Mouse (Mus musculus): Measurements from ENCODE around the gene Gm21985. TPM values are rescaled to one million over a fixed set of nuclear protein-coding genes. Genes with fewer than 3 reads are reported as not detected.

The Gm21985 gene
- polyA plus RNA-seq, 1 experiment: not detected

DNA sequence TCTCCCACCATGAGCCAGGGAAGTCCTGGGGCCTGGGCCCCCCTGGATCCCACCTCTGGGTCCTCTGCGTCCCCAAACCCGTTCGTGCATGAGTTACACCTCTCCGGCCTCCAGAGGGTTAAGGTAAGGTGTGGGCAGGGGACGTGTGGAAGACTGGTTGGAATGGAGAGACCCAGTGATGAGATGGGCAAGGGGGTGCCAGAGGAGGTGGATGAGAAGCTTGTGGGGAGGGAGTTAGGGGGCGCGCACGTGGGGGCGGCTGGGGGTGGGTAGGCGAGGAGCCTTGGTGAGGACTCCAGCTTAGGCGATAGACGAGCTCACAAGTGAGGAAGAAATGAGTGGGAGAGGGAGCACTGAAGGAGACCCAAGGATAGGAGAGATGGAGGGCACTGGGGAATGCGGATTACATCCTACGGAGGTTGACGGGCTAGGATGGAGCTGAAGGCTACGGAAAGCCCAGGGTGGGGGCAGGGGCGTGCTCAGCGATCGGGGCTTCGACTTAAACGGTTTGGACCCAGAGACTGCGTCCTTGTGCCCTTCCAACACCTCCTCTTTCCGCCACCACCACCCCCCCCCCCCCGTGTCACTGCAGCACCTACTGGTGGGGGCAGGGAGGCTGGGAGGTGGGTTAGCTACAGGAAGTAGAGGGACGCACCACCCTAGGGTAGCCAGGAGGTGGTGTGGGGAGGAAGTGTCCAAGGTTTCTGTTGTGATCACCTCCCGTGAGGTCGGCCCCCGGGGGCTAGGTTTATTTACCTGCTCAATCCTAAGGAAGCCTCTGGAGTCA, 26.0 kb upstream of the Gm21985 start:
- Histone ChIP-seq H3K4me1 (ENCODE audit: control insufficient read depth, insufficient read depth, low read length) (no peaks in the 10 kb centered on the region), H3K4me3 (replicated peaks; ENCODE audit: extremely low read depth, low read depth, low read length) (peak overlapping the region; percentile 60)
- DNase-seq: no peak
- no peak for TF ChIP-seq POLR2A (IDR thresholded peaks at IDR 0.05; ENCODE audit: borderline replicate concordance, extremely low read depth, low read depth, low read length)
- no peak for TF ChIP-seq CTCF (IDR thresholded peaks at IDR 0.05; ENCODE audit: insufficient read depth, low read length)
- 3% methylated on average over 28 of the region's 28 CpGs for WGBS

DNA sequence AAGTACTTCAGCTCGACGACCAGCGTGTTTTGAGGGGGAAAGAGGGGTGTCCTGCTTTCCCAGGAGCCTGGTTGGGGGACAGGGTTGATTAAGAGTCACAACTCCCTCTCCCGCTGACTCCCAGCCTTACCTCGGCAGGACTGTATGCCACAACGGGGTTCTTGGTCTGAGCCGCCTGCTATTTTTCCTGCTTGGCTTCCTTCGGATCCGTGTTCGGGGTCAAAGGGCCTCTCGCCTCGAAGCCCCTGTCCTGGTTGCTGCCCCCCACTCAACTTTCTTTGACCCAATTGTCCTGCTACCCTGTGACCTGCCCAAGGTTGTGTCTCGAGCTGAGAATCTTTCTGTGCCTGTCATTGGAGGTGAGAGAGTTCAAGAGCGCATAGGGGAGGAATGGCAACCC, 24.3 kb upstream of the Gm21985 start:
- no peak overlapping the region for H3K4me3 ChIP-seq (replicated peaks; ENCODE audit: extremely low read depth, low read depth, low read length)
- DNase-seq: no peak
- H3K4me1 ChIP-seq (ENCODE audit: control insufficient read depth, insufficient read depth, low read length): no peaks in the 10 kb centered on the region
- WGBS: 82% methylated on average over 14 of the region's 14 CpGs
- TF ChIP-seq POLR2A (IDR thresholded peaks at IDR 0.05; ENCODE audit: borderline replicate concordance, extremely low read depth, low read depth, low read length): no peak
- no peak for TF ChIP-seq CTCF (IDR thresholded peaks at IDR 0.05; ENCODE audit: insufficient read depth, low read length)

DNA sequence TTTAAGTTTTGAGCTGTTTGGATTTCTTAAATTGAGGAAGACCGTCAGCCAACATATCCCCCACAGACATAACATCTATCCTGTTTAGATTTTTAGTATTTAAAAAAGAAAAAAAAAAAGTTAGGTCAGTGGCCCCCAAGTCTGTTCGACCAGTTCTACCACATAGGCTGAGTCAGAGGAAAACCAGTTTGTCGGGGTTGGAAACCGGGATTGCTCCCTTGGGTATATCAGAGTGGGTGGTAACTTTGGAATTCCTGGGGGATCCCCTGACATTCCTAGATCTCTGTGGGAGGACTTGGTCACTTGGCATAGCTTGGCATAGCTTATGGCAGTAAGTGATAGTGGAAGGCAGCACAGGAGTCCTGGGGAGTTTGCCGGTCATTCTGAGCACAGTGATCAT, 20.8 kb upstream of the Gm21985 start:
- Histone ChIP-seq H3K4me1 (ENCODE audit: control insufficient read depth, insufficient read depth, low read length) (no peaks in the 10 kb centered on the region), H3K4me3 (replicated peaks; ENCODE audit: extremely low read depth, low read depth, low read length) (no peak overlapping the region)
- WGBS: 61% methylated on average over 5 of the region's 5 CpGs
- no peak for DNase-seq
- no peak for TF ChIP-seq POLR2A (IDR thresholded peaks at IDR 0.05; ENCODE audit: borderline replicate concordance, extremely low read depth, low read depth, low read length)
- TF ChIP-seq CTCF (IDR thresholded peaks at IDR 0.05; ENCODE audit: insufficient read depth, low read length): no peak

DNA sequence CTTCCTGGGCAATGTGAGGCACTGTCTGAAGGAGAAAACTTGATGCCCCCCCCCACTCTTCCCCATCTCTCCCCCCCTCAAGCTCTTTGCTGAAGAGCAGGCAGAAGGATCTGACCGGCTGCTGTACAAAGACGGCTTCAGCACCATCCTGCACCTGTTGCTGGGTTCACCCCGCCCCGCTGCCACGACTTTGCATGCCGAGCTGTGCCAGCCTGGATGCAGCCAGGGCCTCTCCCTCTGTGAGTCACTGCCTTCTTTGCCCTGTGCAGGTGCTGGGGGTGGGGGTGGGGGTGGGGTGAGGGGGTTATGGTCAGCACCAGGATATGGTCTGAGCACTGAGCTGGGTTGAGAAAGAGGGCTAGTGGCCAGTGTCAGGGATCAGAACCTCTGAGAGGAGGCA, 19.9 kb upstream of the Gm21985 start:
- WGBS: 65% methylated on average over 6 of the region's 6 CpGs
- TF ChIP-seq CTCF (IDR thresholded peaks at IDR 0.05; ENCODE audit: insufficient read depth, low read length) (no peak), POLR2A (IDR thresholded peaks at IDR 0.05; ENCODE audit: borderline replicate concordance, extremely low read depth, low read depth, low read length) (no peak)
- H3K4me1 ChIP-seq (ENCODE audit: control insufficient read depth, insufficient read depth, low read length): no peaks in the 10 kb centered on the region
- H3K4me3 ChIP-seq (replicated peaks; ENCODE audit: extremely low read depth, low read depth, low read length): no peak overlapping the region
- no peak for DNase-seq

DNA sequence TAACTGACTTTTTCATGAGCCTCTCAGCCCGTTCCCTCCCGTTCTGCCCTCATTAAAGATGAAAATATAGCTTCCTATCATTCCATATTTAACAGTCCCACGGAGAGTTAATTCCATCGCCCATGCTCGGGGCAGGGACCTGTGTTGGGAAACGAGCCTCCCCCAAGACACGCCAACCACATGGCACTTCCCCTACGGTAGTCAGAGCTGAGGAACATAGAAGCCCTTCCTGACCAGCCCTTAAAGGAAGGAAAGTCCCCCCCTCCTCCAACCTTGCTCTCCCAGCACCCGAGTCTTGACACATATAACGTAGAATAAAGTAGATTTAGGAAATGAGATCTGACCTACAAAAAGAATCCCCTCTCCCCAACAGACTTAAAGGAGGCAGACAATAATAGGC, 18.8 kb upstream of the Gm21985 start:
- DNase-seq: no peak
- 73% methylated on average over 10 of the region's 10 CpGs for WGBS
- Histone ChIP-seq H3K4me3 (replicated peaks; ENCODE audit: extremely low read depth, low read depth, low read length) (no peak overlapping the region), H3K4me1 (ENCODE audit: control insufficient read depth, insufficient read depth, low read length) (no peaks in the 10 kb centered on the region)
- TF ChIP-seq POLR2A (IDR thresholded peaks at IDR 0.05; ENCODE audit: borderline replicate concordance, extremely low read depth, low read depth, low read length) (no peak), CTCF (IDR thresholded peaks at IDR 0.05; ENCODE audit: insufficient read depth, low read length) (no peak)

DNA sequence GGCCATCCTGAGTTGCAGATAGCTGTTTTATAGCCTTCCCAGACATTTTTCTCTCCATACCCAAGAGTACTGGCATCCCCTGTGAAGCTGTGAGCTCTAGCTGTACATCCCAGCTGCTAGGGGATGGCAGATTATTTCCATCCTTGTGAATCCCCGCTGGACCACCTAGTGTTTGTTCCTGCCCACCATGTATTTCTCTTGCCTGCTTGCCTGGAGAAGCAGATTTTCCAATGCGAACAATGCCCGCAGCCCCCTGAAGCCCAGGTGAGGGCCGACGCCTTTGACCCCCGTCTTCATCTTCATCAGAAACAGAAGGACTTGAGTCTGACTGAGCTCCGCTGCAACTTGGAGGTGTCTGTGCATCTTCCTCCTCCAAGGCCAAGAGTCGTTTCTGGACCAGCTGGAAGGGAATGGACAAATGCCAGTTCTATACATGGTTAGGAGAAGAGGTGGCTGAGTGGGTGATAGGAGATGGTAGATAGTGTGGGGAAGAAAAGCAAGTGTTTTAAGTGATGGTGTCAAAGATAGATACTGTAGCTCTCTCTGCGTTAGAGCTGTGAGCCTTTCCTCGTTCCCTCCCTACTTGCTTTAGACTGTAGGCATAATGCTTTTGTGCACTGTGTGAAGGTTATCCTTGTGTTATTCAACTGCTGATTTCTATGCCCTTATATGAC, 16.2 kb upstream of the Gm21985 start:
- Histone ChIP-seq H3K4me1 (ENCODE audit: control insufficient read depth, insufficient read depth, low read length) (no peaks in the 10 kb centered on the region), H3K4me3 (replicated peaks; ENCODE audit: extremely low read depth, low read depth, low read length) (no peak overlapping the region)
- DNase-seq: no peak
- TF ChIP-seq POLR2A (IDR thresholded peaks at IDR 0.05; ENCODE audit: borderline replicate concordance, extremely low read depth, low read depth, low read length) (no peak), CTCF (IDR thresholded peaks at IDR 0.05; ENCODE audit: insufficient read depth, low read length) (no peak)
- WGBS: 90% methylated on average over 10 of the region's 10 CpGs

DNA sequence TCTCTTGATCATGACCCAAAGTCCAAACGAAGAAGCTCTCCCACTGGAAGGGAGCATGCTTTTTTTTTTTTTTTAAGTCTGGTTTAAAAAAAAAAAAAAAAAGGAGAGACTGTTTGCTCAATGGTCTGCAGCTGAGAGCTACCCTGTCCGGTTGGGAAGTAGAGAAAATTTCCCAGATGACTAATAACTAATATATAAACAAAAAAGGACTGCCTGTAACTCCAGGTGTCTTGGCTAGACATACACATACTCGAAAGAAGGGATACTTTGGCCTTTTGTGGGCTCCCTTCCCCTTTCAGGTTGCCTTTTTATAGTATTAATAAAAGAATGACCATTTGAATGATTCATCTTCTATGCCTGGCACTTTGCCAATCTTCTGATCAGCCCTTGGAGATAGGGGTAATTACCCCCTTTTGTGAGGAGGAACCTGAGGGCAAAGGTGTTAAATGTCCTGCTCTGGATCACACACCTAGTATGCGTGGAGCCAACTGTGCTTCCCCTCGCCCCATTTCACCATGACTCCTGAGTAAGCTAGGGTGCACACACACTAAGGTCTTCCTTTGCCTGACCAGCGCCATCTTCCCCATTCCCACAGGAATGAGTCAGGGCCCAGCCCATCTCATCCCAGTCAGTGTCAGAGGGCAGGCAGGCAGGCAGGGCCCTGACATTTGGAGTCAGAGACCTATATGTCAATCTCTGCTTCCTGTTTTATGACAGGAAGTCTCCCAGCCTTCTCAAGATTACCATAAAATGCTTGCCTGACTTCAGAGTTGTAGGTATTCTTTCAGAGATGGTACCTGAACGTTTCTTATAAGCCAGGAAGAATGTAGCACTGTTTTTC, 11.2 kb upstream of the Gm21985 start:
- TF ChIP-seq POLR2A (IDR thresholded peaks at IDR 0.05; ENCODE audit: borderline replicate concordance, extremely low read depth, low read depth, low read length): no peak
- TF ChIP-seq CTCF (IDR thresholded peaks at IDR 0.05; ENCODE audit: insufficient read depth, low read length): no peak
- WGBS: 62% methylated on average over 7 of the region's 7 CpGs
- no peak for DNase-seq
- H3K4me3 ChIP-seq (replicated peaks; ENCODE audit: extremely low read depth, low read depth, low read length): no peak overlapping the region
- H3K4me1 ChIP-seq (ENCODE audit: control insufficient read depth, insufficient read depth, low read length): no peaks in the 10 kb centered on the region

DNA sequence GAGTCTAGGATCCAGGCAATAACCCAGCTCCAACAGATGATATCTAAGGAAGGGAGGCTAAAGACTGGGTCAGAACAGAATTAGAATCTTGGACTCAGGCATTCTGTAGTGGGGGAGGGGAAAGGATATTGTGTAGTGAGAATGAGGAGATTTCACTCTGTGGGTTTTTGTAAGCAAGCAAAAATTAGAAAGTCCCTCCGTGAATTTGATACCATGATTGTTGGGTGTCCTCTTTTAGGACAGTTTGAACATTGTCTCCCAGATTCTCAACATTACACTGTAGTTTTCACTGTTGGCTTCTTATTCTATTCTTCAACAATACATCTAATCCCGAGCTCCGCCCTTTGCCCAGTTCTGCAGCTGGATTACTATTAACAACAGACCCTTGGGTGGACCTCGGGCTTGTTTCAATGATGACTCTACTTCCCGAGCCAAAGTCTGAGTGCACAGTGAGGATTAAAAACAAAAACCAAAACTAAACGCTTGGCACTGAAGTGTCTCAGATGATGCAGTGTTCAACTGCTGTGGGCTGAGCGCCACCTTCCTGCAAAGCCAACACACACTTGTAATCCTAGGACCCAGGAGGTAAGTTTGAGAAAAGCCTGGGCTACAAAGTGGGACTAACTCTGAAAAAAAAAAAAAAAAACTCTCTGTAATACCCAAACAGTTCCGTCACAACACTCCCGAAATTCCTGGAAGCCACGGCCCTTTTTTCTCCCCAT, 6.7 kb upstream of the Gm21985 start, which contains the start of gene Nutm1:
Gene Nutm1 (minus strand): TSS at position 51 of the 722 bp plus-strand sequence.
- TF ChIP-seq CTCF (IDR thresholded peaks at IDR 0.05; ENCODE audit: insufficient read depth, low read length) (peak; percentile 53), POLR2A (IDR thresholded peaks at IDR 0.05; ENCODE audit: borderline replicate concordance, extremely low read depth, low read depth, low read length) (no peak)
- Histone ChIP-seq H3K4me1 (ENCODE audit: control insufficient read depth, insufficient read depth, low read length) (peaks cover 4% of the 10 kb centered on the region; the same call in 1 of the 2 replicates), H3K4me3 (replicated peaks; ENCODE audit: extremely low read depth, low read depth, low read length) (no peak within 1 kb of the TSS)
- 59% methylated on average over 10 of the region's 10 CpGs for WGBS
- no peak for DNase-seq
